Mouse (Mus musculus) brain, embryonic 14.5 days (tissue): ENCODE measurements around the gene Gskip.

Experiments used
- CTCF ChIP-seq: fragments of 200-500 bp; IDR thresholded peaks from 2 replicates; pipeline ENCODE4 v1.5.1; 2012; ENCODE audit warnings: inconsistent platforms, mild to moderate bottlenecking, moderate library complexity, borderline replicate concordance; ENCODE audit not compliant: insufficient read depth, insufficient read length; ENCODE audit errors: extremely low read depth
- POLR2A ChIP-seq: fragments of 200-500 bp; IDR thresholded peaks from 2 replicates; pipeline ENCODE4 v1.6.1; 2012; ENCODE audit warnings: mild to moderate bottlenecking, inconsistent platforms, borderline replicate concordance; ENCODE audit not compliant: poor library complexity, insufficient read depth, insufficient read length, severe bottlenecking; ENCODE audit errors: extremely low read depth

GRCm38 (mm10) chr12:105738316-105739096 is 53.9 kb downstream of the Gskip start:
- no peak for TF ChIP-seq CTCF
- no peak for TF ChIP-seq POLR2A
